Mouse (Mus musculus) midbrain, embryonic 11.5 days (tissue): ENCODE results near the gene Tmem156. TPM values are rescaled to one million over a fixed set of nuclear protein-coding genes. Genes with fewer than 3 reads are reported as not detected.

ENCODE experiments used
- ATAC-seq: fragments of 200-750 bp; cut with Nextera tagmentation; 2 replicates; pipeline ENCODE4 v1.8.0; 2017; ENCODE audit warnings: moderate TSS enrichment, moderate library complexity; ENCODE audit not compliant: low FRiP score
- DNase-seq: peaks from one replicate; pipeline ENCODE4 v3.0.0; 2015; ENCODE audit warnings: low spot score; ENCODE audit errors: missing footprints
- H3K27ac ChIP-seq: fragments of 300-500 bp; sonication (generic); 2 replicates; pipeline ENCODE4 v1.5.1; 2014; ENCODE audit warnings: low read depth, low read length
- H3K27me3 ChIP-seq: fragments of 300-500 bp; sonication (generic); 2 replicates; pipeline ENCODE4 v1.6.1; 2014; ENCODE audit warnings: mild to moderate bottlenecking, low read length, moderate library complexity, mixed read lengths; ENCODE audit not compliant: control insufficient read depth, insufficient read depth
- H3K36me3 ChIP-seq: fragments of 300-500 bp; sonication (generic); 2 replicates; pipeline ENCODE4 v1.6.1; 2014; ENCODE audit warnings: mild to moderate bottlenecking, low read length, moderate library complexity, mixed read lengths; ENCODE audit not compliant: control insufficient read depth, insufficient read depth
- H3K4me1 ChIP-seq: fragments of 300-500 bp; sonication (generic); 2 replicates; pipeline ENCODE4 v1.6.1; 2014; ENCODE audit warnings: low read length; ENCODE audit not compliant: control insufficient read depth, insufficient read depth
- H3K4me2 ChIP-seq: fragments of 300-500 bp; sonication (generic); 2 replicates; pipeline ENCODE4 v1.6.1; 2014; ENCODE audit warnings: mild to moderate bottlenecking, moderate library complexity
- H3K4me3 ChIP-seq: fragments of 300-500 bp; sonication (generic); 2 replicates; pipeline ENCODE4 v1.5.1; 2014; ENCODE audit warnings: low read depth, low read length
- H3K9ac ChIP-seq: fragments of 300-500 bp; sonication (generic); 2 replicates; pipeline ENCODE4 v1.6.1; 2014; ENCODE audit warnings: low read length
- H3K9me3 ChIP-seq: fragments of 300-500 bp; sonication (generic); 2 replicates; pipeline ENCODE4 v1.6.1; 2016; ENCODE audit warnings: low read length; ENCODE audit not compliant: control insufficient read depth
- WGBS: fragments of 180-500 bp; shearing (Covaris S2); extraction: QIAGEN DNeasy Blood & Tissue Kit; methylation state at CpG from one replicate; pipeline ENCODE4 v1.1.7; 2014; 5-methylcytosine and 5-hydroxymethylcytosine counted together
- polyA plus RNA-seq: library from polyadenylated mRNA; unstranded; fragments of >200 nt; fragmentation: Nextera tagmentation; extraction: Ambion mirVana; gene quantifications from 2 replicates; pipeline ENCODE4 v1.2.1, GENCODE M21; 2014

Tmem156 gene
- polyA plus RNA-seq, 1 experiment from 2014 or later, result not detected

DNA sequence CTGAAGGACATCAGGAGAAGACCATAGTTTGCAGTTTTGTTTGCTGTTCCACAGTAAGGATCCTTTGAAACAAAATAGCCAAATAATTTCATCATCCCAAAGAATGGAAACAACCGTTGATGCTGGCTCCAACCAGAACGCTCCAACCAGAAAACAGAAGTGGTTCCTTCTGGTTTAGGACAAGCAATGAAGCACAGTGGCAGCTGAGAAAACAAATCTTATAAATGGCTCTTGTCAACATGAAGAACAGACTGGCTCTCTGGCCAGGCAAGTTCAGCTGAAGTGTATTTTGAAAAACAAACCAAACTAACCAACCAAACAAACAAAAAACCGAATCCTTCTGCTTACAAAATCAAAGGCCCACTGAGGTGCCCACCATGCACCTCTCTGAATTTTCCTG lies 2.2 kb downstream of the Tmem156 start:
- WGBS, result 72% methylated on average over 3 of the region's 3 CpGs
- no peaks in the 10 kb centered on the region for H3K4me1 ChIP-seq
- no peaks in the 10 kb centered on the region for H3K36me3 ChIP-seq
- H3K4me3 ChIP-seq, result no peak overlapping the region
- no peak overlapping the region for H3K27ac ChIP-seq
- no peaks in the 10 kb centered on the region for H3K9me3 ChIP-seq
- H3K9ac ChIP-seq, result no peak overlapping the region
- no peak overlapping the region for H3K4me2 ChIP-seq
- DNase-seq (no peak), ATAC-seq (no peak)
- no peaks in the 10 kb centered on the region for H3K27me3 ChIP-seq

DNA sequence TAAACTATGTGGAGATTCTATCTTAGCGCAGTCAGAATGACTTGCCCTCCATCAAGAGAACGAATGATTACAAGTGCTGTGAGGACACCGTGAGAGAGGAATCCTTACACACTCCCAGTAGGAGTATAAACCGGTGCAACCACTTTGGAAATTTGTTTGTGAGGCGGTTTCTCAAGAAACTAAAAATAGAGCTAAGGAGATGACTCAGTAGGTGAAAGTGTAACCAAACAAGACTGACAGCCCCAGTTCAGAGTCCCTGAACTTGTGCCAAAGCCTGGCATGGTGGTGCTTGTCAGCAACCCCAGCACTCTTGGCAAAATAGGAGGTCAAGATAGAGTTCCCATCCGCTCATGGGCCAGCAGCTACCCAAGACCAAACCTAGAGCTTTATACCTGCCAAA lies 5.4 kb downstream of the Tmem156 start:
- Histone ChIP-seq H3K27ac (no peak overlapping the region), H3K4me3 (no peak overlapping the region), H3K9ac (no peak overlapping the region), H3K27me3 (no peaks in the 10 kb centered on the region), H3K36me3 (no peaks in the 10 kb centered on the region), H3K4me1 (no peaks in the 10 kb centered on the region), H3K9me3 (no peaks in the 10 kb centered on the region), H3K4me2 (no peak overlapping the region)
- 90% methylated on average over 6 of the region's 6 CpGs for WGBS
- no peak for ATAC-seq
- peak; percentile 35 for DNase-seq

GRCm38 (mm10) chr5:65081836-65082235 lies 10.1 kb downstream of the Tmem156 start:
- no peaks in the 10 kb centered on the region for H3K4me1 ChIP-seq
- H3K36me3 ChIP-seq, result no peaks in the 10 kb centered on the region
- no peak overlapping the region for H3K9ac ChIP-seq
- no peaks in the 10 kb centered on the region for H3K27me3 ChIP-seq
- WGBS, result 71% methylated on average over 4 of the region's 4 CpGs
- no peak overlapping the region for H3K27ac ChIP-seq
- no peaks in the 10 kb centered on the region for H3K9me3 ChIP-seq
- H3K4me3 ChIP-seq, result no peak overlapping the region
- ATAC-seq (no peak), DNase-seq (peak; percentile 59)
- no peak overlapping the region for H3K4me2 ChIP-seq

GRCm38 (mm10) chr5:65079881-65080280 lies 12.1 kb downstream of the Tmem156 start:
- Histone ChIP-seq H3K36me3 (no peaks in the 10 kb centered on the region), H3K27me3 (no peaks in the 10 kb centered on the region), H3K9ac (no peak overlapping the region), H3K9me3 (no peaks in the 10 kb centered on the region), H3K4me1 (no peaks in the 10 kb centered on the region), H3K4me2 (no peak overlapping the region), H3K4me3 (no peak overlapping the region), H3K27ac (no peak overlapping the region)
- WGBS, result 81% methylated on average over 9 of the region's 9 CpGs
- ATAC-seq (no peak), DNase-seq (no peak)

- Histone ChIP-seq H3K9ac (no peak overlapping the region), H3K27ac (no peak overlapping the region), H3K9me3 (no peaks in the 10 kb centered on the region), H3K4me3 (no peak overlapping the region), H3K4me2 (no peak overlapping the region), H3K27me3 (no peaks in the 10 kb centered on the region), H3K36me3 (no peaks in the 10 kb centered on the region), H3K4me1 (no peaks in the 10 kb centered on the region)
- no peak for DNase-seq
- no peak for ATAC-seq
- 97% methylated on average over 4 of the region's 4 CpGs for WGBS
These were observed 13.9 kb downstream of the Tmem156 start for GRCm38 (mm10) chr5:65078081-65078480.

GRCm38 (mm10) chr5:65076748-65077147 lies 15.2 kb downstream of the Tmem156 start:
- Histone ChIP-seq H3K27me3 (no peaks in the 10 kb centered on the region), H3K36me3 (no peaks in the 10 kb centered on the region), H3K9ac (no peak overlapping the region), H3K4me3 (no peak overlapping the region), H3K27ac (no peak overlapping the region), H3K4me2 (no peak overlapping the region), H3K4me1 (no peaks in the 10 kb centered on the region), H3K9me3 (no peaks in the 10 kb centered on the region)
- no peak for DNase-seq
- no peak for ATAC-seq
- WGBS, result 66% methylated on average over 3 of the region's 3 CpGs

- ATAC-seq, result no peak
- no peak overlapping the region for H3K27ac ChIP-seq
- 77% methylated on average over 2 of the region's 2 CpGs for WGBS
These were observed 15.8 kb downstream of the Tmem156 start for GRCm38 (mm10) chr5:65076087-65076486.

GRCm38 (mm10) chr5:65074693-65075092 lies 17.2 kb downstream of the Tmem156 start:
- Histone ChIP-seq H3K4me3 (no peak overlapping the region), H3K36me3 (no peaks in the 10 kb centered on the region), H3K9me3 (no peaks in the 10 kb centered on the region), H3K4me2 (no peak overlapping the region), H3K27me3 (no peaks in the 10 kb centered on the region), H3K9ac (no peak overlapping the region), H3K4me1 (no peaks in the 10 kb centered on the region), H3K27ac (no peak overlapping the region)
- 62% methylated on average over 7 of the region's 7 CpGs for WGBS
- ATAC-seq (no peak), DNase-seq (no peak)

More at GRCm38 (mm10) chr5:65076087-65076486, 15.8 kb downstream of the Tmem156 start:
- Histone ChIP-seq H3K4me3 (no peak overlapping the region), H3K9ac (no peak overlapping the region), H3K4me1 (no peaks in the 10 kb centered on the region), H3K36me3 (no peaks in the 10 kb centered on the region), H3K27me3 (no peaks in the 10 kb centered on the region), H3K9me3 (no peaks in the 10 kb centered on the region), H3K4me2 (no peak overlapping the region)
- DNase-seq, result no peak

DNA sequence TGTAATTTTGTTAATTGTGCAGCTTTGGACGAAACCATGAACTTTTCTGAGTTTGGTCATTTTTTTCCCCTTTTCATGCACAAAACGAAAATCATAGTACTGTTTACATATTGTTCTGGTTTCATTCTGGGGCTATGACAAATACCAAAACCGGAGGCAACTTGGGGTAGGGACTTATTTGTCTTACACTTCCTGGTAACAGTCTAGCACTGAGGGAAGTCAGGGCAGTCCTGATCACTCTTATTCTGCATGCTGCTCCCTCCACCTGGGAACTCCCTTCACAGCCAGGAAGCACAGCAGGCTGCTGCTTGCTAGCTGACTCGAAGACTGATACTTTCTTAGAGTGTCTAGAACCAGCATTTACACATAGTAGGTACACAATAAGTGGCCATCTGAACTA lies 18.7 kb downstream of the Tmem156 start:
- ATAC-seq, result no peak
- Histone ChIP-seq H3K27me3 (no peaks in the 10 kb centered on the region), H3K4me2 (no peak overlapping the region), H3K4me1 (no peaks in the 10 kb centered on the region), H3K9ac (no peak overlapping the region), H3K27ac (no peak overlapping the region), H3K4me3 (no peak overlapping the region), H3K9me3 (no peaks in the 10 kb centered on the region), H3K36me3 (no peaks in the 10 kb centered on the region)
- WGBS, result 78% methylated on average over 4 of the region's 4 CpGs
- DNase-seq, result no peak

- H3K27ac ChIP-seq, result no peak overlapping the region
- ATAC-seq, result no peak
These were observed 20.2 kb downstream of the Tmem156 start for GRCm38 (mm10) chr5:65071689-65072118.

More at GRCm38 (mm10) chr5:65071689-65072118, 20.2 kb downstream of the Tmem156 start:
- H3K27me3 ChIP-seq, result no peaks in the 10 kb centered on the region
- WGBS, result 27% methylated on average over 6 of the region's 6 CpGs
- no peaks in the 10 kb centered on the region for H3K9me3 ChIP-seq
- no peak for DNase-seq
- no peak overlapping the region for H3K9ac ChIP-seq
- H3K4me2 ChIP-seq, result no peak overlapping the region
- H3K36me3 ChIP-seq, result no peaks in the 10 kb centered on the region
- H3K4me3 ChIP-seq, result no peak overlapping the region
- no peaks in the 10 kb centered on the region for H3K4me1 ChIP-seq
